Mouse (Mus musculus) bone marrow, adult 2 months (tissue): ENCODE measurements around the gene Dapl1.

ENCODE experiments used
- CTCF ChIP-seq: fragments of 200-500 bp; IDR thresholded peaks from 2 replicates; pipeline ENCODE4 v1.5.1; 2011; ENCODE audit warnings: low read length, control low read depth; ENCODE audit not compliant: control insufficient read depth, insufficient read depth
- POLR2A ChIP-seq: fragments of 200-500 bp; IDR thresholded peaks from 2 replicates; pipeline ENCODE4 v1.6.1; 2011; ENCODE audit warnings: low read depth, mild to moderate bottlenecking, control low read depth, low read length, borderline replicate concordance; ENCODE audit not compliant: control insufficient read depth

DNA sequence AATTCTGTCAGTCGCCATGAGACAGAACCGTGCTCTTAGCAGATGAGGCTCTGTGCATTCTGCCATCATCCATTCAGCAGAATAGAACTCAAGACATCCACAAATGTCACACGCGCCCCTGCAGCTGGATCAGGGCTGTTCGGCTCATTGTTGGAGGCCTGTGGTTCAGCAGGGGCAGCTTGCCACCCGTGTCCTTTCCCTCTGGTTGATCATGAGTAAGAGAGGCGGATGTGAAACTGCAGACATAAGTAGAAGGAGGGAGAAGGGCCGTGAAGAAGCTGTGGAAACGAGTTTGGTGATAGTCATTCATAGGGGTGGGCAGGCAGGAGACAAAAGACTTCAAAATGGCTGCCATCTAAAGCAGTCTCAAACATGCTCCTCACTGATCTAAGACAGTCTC, 49.6 kb upstream of the Dapl1 start:
- no peak for TF ChIP-seq CTCF
- no peak for TF ChIP-seq POLR2A
